Mouse (Mus musculus) R1 (cell line): ENCODE measurements around the gene Fut2.

ENCODE experiments used
- DNase-seq: peaks from one replicate; pipeline ENCODE4 v3.0.0-alpha.2; 2018; ENCODE audit warnings: low read depth, low spot score

The Fut2 gene

DNA sequence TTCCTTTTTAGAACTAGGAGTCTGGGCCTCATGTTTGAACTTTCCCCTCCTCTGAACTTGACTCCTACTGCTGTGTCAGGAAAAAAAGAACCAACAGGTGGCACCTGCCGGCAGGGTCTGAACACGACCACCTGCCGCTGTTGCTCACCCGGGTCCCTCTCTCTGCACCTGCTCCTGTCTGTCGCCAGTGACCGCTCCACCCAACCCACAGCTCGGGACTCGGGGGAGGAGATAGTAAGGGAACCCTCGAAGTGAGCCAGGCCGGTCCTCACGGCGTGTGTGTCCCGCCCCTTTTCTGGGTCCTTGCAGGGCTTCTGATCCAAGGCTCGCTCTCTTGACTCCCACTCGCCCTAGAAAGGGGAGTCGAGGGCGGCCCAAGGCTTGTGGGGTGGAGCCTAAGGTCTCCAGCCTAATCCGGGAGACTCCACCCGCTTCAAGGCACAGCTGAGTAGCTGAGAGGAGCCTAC, 26.6 kb downstream of the Fut2 start, which contains the start of gene Mamstr:
Mamstr (plus strand) TSS at position 417 of the 467 bp plus-strand sequence.
- peak; percentile 77 for DNase-seq

- DNase-seq: peak; percentile 98
Observed at GRCm38 (mm10) chr7:45638623-45639401, 27.4 kb downstream of the Fut2 start.

DNA sequence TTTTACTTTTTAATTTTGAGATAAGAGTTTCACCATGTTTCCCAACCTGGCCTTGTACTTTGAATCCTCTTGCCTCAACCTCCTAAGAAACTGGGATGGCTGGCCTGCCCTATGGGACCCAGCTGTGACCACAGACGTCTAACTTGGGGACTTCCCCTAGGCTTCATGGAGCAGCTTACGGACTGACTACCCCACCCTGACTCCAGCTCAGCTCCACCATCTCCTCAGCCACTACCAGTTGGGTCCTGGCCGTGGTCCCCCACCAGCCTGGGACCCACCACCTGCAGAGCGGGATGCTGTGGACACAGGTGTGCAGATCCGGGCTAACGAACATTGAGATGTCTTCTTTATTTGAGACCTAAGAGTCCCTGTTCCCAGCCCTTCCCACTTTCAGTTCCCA, 28.5 kb downstream of the Fut2 start:
- DNase-seq: no peak

GRCm38 (mm10) chr7:45635711-45636688, 30.2 kb downstream of the Fut2 start:
- peak; percentile 52 for DNase-seq

DNA sequence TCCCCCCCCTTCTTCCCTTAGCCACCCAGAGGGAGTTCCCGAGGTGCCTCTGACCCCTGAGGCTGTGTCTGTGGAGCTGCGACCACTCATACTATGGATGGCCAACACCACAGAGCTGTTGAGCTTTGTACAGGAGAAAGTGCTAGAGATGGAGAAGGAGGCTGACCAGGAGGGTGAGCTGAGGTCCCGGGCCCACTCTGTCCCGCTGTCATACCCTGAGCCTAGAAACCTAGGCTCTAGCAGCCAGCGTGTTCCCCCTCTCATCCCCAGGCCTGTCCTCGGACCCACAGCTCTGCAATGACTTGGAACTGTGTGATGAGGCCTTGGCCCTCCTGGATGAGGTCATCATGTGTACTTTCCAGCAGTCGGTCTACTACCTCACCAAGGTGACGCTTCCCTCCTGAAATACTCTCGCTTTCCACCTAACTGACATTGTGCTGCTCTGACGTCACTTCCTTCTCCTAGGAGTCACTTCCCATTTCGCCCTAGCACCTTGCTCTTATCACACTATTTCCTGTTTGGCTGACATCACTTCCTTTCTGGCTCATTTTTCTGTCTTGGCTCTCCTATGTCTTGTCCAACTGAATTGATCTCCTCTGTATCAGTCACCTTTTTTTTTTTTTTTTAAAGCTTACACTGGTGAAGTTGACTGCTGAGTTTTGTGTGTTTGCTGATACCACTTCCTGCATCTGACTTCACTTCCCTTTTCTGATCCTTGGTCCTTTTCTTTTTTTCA, 31.1 kb downstream of the Fut2 start:
- peak; percentile 50 for DNase-seq

DNA sequence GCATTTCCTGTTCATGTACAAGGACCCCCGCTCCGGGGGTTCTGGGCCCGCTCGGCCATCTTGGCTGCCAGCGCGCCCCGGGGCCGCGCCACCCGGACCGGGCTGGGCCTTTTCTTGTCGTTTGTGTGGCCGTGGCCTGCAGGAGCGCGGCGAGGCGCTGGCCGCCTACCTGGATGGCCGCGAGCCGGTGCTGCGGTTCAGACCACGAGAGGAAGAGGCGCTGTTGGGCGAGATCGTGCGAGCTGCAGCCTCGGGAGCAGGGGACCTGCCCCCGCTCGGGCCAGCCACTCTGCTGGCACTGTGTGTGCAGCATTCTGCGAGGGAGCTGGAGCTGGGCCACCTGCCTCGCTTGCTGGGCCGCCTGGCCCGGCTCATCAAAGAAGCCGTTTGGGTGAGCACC, 33.7 kb downstream of the Fut2 start:
- peak; percentile 41 for DNase-seq

DNA sequence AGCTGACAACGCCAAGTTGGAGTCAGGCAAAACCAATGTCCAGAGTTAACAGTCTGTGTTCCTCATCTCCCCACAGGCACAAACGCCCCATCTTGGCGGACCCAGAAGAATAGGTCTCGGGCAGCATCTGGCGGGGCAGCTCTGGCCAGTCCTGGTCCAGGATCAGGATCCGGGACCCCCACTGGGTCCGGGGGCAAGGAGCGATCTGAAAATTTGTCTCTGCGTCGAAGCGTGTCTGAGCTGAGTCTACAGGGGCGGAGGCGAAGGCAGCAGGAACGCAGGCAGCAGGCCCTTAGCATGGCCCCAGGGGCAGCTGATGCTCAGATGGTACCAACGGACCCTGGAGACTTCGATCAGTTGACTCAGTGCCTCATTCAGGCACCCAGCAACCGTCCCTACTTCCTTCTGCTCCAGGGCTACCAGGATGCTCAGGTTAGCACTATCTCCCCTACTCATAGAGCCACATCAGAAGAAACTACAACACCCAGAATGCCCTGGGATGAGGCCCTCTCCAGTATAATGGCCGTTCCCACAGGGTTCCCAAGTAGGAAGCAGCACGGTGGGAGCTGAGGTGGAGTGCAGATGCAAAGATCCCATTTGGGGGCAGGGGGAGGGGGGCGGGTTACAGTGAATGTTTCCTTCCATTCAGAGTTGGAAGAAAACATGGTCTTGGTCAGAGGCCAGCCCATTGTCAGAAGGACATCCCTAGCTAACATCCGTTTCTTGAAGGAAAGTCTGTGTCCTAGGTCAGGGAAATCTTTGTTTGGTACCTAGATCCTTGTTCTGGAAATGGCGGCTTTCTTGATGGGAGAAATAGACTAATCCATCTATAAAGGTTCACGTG, 35.9 kb downstream of the Fut2 start:
- peak; percentile 77 for DNase-seq

- peak; percentile 88 for DNase-seq
Observed at GRCm38 (mm10) chr7:45628364-45629294, 37.6 kb downstream of the Fut2 start.

- no peak for DNase-seq
Observed at GRCm38 (mm10) chr7:45627261-45627660, 38.9 kb downstream of the Fut2 start, which contains the start of gene Rasip1. Gene Rasip1, plus strand, starts transcription at chr7:45627488.

DNA sequence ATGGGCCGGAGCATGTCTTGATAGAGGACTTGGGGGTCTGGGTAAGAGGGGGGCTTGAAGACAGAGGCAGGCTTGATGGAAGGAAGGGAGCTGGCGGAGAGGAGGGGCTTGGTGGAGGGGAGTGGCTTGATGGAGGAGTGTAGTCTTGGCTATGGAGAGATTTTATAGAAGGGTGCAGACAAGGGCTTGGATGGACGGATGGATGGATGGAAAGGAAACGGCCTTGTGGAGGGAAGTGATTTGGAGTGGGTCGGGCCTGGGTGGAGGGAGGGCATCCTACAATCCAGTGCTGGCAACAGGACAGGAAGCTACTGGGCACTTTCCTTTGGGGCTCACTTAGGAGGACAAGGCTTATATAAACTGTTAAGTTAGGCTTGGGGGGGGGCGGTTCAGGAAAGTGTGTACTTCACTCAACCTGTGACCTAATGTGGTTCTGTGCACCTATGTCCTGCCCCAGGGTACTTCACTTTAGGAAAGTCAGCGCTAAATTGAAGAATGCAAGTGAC, 39.6 kb downstream of the Fut2 start:
- DNase-seq: no peak

DNA sequence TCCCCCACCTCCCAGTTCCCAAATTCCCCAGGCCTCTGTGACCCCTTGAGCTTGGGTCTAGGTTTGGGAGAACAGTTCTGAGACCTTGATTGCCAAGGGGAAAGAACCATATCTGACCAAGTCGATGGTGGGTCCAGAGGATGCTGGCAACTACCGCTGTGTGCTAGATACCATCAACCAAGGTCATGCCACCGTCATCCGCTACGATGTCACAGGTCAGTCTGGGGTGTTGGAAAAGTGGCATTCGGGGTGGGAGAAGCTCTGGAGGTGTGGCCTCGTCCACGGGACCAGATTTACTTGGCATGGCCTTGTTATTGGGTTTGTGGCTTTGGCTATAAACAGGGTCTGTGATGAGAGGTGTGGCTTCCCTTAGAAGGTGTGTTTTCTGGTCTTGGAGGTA, 40.7 kb downstream of the Fut2 start:
- DNase-seq: no peak

- DNase-seq: no peak
Observed at GRCm38 (mm10) chr7:45624718-45625117, 41.5 kb downstream of the Fut2 start.

DNA sequence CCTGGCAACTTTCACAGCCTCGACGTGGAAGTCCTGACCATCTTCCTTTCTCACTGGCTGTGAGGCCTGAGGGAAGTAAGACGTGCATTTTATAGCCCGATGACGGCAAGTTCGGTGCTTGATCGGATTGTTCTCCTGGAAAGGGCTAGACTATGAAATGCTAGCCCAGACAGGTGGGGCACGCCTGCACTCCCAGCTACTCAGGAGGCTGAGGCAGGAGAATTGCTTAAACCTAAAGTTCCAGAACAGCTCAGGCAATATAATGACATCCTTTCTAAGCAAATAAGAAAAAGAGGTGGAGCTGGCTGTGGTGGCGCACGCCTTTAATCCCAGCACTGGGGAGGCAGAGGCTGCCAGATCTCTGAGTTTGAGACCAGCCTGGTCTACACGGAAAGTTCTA, 42.7 kb downstream of the Fut2 start:
- DNase-seq: no peak

DNA sequence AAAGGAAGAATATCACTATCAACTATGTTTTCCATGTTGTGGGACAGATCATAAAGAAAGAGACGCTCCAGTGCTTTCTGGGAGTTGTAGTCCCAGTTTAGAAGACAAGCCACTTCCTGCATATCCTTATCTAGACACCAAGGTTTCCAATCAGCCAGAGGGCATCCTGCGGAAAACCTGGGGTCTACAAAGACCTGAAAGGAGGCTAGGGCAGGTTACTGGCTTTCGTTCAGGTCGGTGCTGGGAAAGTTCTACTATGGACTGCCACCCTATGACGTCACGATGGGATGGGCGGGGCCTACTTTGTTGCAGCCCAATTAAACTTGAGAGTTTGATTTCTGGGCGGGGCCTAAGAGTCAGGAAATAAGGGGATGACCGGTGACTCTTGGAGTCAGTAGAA, 44.8 kb downstream of the Fut2 start, which contains the start of gene Izumo1:
Izumo1 (plus strand) TSS at position 369 of the 400 bp plus-strand sequence.
- peak; percentile 92 for DNase-seq

GRCm38 (mm10) chr7:45619592-45619991, 46.6 kb downstream of the Fut2 start:
- no peak for DNase-seq

- no peak for DNase-seq
Observed at GRCm38 (mm10) chr7:45618316-45618715, 47.9 kb downstream of the Fut2 start.

- DNase-seq: no peak
Observed at GRCm38 (mm10) chr7:45617042-45617695, 49.0 kb downstream of the Fut2 start, which contains the start of gene Fut1. Gene Fut1, plus strand, starts transcription at chr7:45617289.

GRCm38 (mm10) chr7:45616277-45616676, 49.9 kb downstream of the Fut2 start:
- DNase-seq: no peak

DNA sequence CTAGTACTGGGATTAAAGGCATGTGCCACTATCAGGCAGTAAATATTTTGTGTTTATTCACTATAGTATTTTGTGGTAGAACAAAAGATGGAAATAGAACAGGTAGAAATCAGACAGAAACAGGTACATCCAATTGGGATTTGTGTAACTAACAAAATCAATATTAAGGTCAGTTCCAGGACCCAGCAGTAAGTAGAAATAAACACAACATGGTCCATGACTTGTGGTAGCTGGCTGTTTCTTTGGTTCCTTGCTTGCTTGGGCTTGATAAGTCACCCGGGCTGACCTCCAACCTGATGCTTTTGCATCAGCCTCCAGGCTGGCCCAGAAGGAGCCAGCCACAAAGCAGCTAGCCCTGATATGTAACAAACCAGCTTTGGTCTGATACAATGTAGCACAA, 56.7 kb downstream of the Fut2 start:
- no peak for DNase-seq
